Mouse (Mus musculus) small intestine, adult 2 months (tissue): ENCODE measurements at regions not wholly inside any gene's neighbourhood (a gene's known extent, or its start where the extent isn't known, plus 50 kb on each side); places are given as distances from the start of the nearest gene placed in this dataset.

Source experiments
- CTCF ChIP-seq: fragments of 200-500 bp; IDR thresholded peaks from 2 replicates; pipeline ENCODE4 v1.5.1; 2012; ENCODE audit warnings: low read depth, mild to moderate bottlenecking, control low read depth, inconsistent platforms, low read length, moderate library complexity, mixed read lengths; ENCODE audit not compliant: insufficient replicate concordance, insufficient read length; ENCODE audit errors: extremely low read depth
- POLR2A ChIP-seq: fragments of 200-500 bp; IDR thresholded peaks from 2 replicates; pipeline ENCODE4 v1.6.1; 2012; ENCODE audit warnings: low read depth, mild to moderate bottlenecking, control low read depth, inconsistent platforms, low read length, moderate library complexity

GRCm38 (mm10) chr1:13464311-13464710 is 2050.4 kb downstream of the A830018L16Rik start:
- TF ChIP-seq CTCF (no peak), POLR2A (no peak)
